Mouse (Mus musculus) heart, adult 8-10 months (tissue): Measurements from ENCODE around the gene 2010111I01Rik. TPM values are rescaled to one million over a fixed set of nuclear protein-coding genes. Genes with fewer than 3 reads are reported as not detected.

Experiments
- DNase-seq: peaks from one replicate; pipeline ENCODE4 v3.0.0; 2022; ENCODE audit warnings: low spot score
- total RNA-seq, 4 experiments: library from RNA; stranded (reverse); gene quantifications; 2 replicates each; pipeline ENCODE4 v1.2.4; 2022

2010111I01Rik gene
- total RNA-seq, 4 experiments from 2014 or later = 91.5 to 112 (median 98.3) TPM

GRCm38 (mm10) chr13:63242401-63243192 lies 277.9 kb downstream of the 2010111I01Rik start:
- no peak for DNase-seq

DNA sequence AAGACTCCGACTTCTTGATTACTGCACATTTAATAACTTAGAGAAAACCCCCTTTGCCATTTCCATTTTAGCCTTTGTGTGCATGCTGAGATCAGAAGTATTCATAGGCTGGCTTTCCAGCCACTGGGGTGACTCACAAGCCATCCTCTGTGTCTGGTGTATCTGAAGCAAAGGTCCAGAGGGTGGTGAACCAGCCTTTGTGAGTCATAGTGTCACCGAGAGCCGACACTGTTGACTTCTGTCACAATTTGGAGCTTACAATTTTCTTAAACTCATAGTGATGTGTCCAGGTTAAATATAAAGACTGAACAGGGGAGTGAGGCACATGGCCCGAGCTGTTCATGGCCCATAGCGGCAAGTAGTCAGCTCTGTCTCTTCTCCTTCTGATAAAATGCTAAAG lies 278.9 kb downstream of the 2010111I01Rik start:
- no peak for DNase-seq

DNA sequence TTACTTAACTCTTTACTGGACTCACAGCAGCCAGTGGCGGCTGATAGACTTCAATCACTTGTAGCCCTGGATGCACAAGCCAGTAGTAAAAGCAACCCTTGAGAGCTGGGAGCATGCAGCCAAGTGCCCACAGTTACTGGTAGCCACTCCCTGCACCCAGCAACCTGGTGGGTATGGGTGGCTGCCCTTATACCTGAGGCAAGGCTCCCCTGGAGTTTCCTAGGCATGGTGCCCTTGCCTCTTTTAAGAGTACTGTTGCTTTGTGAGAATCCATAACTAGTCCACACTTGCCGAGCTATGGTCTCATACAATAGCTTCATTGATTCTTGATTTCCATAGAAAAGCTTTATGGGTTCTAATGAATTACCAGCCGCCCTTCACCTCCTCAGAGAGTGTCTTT lies 279.7 kb downstream of the 2010111I01Rik start:
- no peak for DNase-seq

DNA sequence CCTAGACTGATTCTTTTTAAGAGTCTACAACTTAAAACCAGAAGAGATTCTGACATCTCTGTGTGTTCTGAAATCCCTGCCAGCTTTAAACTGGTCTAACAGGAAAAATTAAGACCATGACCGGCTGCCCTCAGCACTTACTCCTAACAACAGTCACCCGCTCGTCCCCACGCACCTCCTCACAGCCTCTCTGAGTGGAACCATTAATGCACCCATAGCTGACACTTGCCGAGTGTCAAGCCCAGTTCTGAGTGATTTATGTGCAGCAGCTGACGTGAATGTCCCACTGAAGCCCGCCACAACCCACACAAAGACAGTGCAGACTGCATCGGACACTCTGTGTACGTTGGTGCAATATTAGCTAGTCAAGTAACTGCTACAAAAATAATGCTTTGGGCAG lies 280.5 kb downstream of the 2010111I01Rik start:
- DNase-seq = no peak

GRCm38 (mm10) chr13:63245812-63246211 lies 281.1 kb downstream of the 2010111I01Rik start:
- no peak for DNase-seq

DNA sequence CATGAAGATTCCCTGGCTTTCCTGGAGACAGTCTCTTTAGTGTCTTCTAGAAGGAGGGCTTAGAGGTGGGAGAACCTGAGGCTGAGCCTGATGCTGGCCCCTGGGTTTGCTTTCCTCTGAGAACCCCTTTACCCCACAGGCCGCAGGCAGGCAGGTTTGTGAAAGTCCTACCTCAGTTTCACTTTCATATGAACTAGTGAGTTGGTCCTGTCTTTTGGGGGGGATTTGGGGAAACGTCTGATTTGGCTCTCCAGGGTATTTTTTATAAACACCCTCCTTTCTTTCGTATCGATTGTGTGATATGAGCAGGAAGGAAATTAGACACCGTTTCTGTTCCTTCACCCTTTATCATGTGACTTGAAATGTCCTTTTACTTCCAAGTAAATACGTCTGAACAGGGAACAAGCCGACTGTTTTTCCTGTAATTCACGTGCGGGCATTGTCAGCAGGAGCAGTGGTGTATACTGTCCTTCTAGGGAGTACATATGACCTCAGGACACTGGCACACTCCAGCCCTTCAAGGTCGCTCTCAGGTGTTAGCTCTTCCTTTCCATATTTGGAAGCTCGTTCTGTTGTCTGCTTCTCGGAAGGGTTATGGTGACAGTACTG lies 281.7 kb downstream of the 2010111I01Rik start:
- no peak for DNase-seq

DNA sequence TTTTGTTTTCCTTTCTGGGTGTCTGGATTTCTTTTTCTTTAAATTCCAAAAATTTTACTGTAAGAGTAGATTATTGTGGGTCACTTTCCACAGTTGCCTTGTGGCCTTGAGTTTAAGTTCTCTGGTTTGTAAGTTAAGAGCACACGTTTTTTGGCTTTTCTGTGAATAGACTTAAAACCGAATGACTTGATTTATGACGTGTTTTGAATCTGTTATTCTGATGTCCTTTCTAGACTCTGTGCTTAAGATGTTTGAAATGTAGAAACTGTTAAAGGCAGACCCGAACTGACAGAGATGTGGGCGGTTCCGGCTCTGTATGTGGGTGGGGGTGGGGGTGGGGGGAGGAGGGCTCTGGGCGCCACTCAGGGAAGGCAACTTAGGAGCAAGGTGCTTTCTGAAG lies 282.3 kb downstream of the 2010111I01Rik start:
- no peak for DNase-seq

DNA sequence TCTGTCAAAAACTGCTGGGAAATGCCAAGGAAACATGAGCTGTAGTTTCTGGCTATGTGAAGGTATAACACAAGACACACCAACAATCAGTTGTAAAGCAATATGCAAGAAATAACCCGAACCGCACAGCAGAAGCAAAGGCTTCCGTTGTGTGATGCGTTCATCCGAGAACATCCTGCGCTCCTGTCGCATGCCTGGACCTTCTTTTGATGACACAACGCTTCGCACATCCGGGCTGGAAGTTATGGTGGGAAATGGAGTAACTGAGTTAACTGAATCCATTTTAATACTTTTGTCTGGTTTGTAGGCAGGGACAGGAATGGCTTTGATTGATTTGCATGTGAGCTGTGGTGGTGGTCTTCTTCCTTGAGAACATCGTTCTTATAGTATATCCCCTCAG lies 282.9 kb downstream of the 2010111I01Rik start:
- no peak for DNase-seq

- no peak for DNase-seq
Measured at GRCm38 (mm10) chr13:63248318-63248717, 283.6 kb downstream of the 2010111I01Rik start.

- no peak for DNase-seq
Measured at GRCm38 (mm10) chr13:63249171-63249570, 284.5 kb downstream of the 2010111I01Rik start.

GRCm38 (mm10) chr13:63249741-63250431 lies 285.2 kb downstream of the 2010111I01Rik start:
- DNase-seq = no peak

- no peak for DNase-seq
Measured at GRCm38 (mm10) chr13:63250441-63250980, 285.8 kb downstream of the 2010111I01Rik start.

DNA sequence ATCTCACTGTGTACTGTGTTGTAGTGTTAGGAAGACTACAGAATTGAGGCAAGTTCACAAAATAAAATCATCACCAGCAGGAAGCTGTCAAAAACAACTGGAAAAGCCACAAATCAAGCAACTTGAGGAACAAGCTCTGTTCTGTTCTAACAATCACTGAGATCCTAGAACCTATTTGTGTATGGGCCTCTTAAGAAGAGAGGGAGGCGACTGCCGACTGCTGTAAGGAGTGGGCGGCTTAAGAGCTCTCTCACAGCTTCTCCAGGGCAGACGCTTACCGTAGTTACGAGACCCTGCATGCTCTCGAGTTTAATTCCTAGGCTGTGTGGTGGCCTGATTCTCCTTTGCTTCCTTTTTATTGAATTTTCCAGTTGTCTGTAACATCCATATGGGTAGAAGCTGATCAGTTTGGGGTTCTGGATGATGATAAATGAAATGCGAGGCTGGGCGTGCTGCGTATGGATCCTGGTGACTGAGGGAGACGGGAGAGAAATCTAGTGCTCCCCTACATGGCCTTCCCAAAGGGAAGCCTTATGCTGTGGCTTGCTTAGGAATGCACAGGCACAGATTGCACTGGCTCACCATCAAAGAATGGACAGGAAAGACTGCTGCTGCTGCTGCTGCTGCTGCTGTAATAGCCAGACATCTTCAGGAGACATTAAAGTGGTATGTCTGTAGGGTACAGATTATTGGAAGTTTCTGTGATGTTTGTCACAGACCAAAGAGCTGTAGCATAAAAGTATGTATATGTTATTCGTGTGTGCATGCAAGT lies 286.6 kb downstream of the 2010111I01Rik start:
- no peak for DNase-seq

DNA sequence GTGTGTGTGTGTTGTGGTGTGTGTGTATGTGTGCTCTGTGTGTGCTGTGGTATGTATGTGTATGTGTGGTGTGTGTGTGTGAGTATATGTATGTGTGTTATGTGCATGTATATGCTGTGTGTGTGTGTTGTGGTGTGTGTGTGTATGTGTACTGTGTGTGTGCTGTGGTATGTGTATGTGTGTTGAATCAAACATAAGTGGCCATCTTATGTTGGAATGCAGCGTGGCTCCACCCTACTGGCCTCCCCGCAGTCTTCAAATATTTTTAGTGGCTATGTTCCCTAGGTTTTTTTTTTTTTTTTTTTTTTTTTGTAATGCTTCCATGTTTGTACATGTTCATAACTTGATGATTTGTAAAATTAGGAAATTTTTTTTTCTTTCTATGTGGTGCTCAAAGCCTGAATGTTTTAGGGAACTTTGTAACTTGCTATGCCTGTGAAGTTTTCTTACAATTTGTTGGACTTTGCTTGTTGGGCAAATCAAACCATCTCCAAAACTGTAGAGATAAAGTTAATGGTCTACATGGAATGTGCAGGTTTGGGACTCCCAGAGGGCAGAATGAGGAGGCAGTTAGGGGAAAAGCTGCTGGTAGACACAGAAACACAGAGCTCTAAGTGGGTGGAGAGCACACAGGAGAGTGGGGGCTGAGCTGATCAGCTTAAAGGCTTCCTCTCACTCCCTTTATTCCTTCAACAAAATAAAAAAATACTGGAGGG lies 287.8 kb downstream of the 2010111I01Rik start:
- no peak for DNase-seq

- DNase-seq = no peak
Measured at GRCm38 (mm10) chr13:63253147-63253546, 288.5 kb downstream of the 2010111I01Rik start.

- DNase-seq = peak; percentile 31
Measured at GRCm38 (mm10) chr13:63253886-63254636, 289.4 kb downstream of the 2010111I01Rik start.

GRCm38 (mm10) chr13:63255519-63256011 lies 290.9 kb downstream of the 2010111I01Rik start:
- peak; percentile 89 for DNase-seq

DNA sequence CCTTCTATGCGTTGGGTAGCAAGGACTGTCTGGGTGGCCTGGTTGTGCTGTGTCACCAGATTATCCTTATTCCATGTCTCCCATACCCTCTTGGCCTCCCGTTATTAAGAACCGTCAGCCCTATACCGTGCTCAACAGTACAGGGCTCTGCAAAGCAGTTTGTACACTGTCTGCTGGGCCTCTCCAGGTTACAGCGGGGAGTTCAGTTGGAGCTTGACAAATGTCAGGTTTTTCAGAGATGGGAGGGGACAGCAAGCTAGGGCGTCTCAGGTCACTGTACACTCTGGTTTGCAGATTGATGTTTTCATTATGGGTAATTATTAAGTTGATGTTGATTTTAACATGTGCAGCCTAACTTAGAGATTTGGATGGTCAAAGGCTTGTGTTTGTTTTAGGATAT lies 291.5 kb downstream of the 2010111I01Rik start:
- DNase-seq = no peak

DNA sequence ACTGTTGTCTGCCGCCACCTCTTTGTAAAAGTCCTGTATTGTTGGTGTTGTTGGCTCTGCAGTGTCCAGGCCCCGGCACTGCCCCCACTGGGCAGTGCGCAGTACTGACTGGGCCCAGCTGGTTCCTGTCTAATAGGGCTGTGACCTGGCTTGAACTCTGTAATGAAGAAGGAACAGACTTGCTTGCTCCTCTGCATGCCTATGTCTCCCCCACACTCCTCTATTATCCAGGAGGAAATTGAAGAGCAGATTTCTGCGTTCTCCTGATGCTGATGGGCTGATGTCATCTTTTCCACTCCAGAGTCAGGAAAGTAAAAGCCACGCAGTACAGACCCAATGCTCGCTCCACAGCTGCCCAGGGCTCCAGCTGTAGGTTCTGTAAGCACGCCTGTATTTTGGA lies 292.1 kb downstream of the 2010111I01Rik start:
- peak; percentile 84 for DNase-seq

GRCm38 (mm10) chr13:63258167-63258582 lies 293.5 kb downstream of the 2010111I01Rik start:
- DNase-seq = no peak
